Mouse (Mus musculus) urinary bladder, postnatal 25 days (tissue): Measurements from ENCODE around the gene Acp6.

Experiments
- DNase-seq: peaks from one replicate; pipeline ENCODE4 v3.0.0; 2022; ENCODE audit warnings: low spot score

Acp6 gene

GRCm38 (mm10) chr3:97196571-97196970 lies 38.0 kb downstream of the Acp6 start:
- DNase-seq, result no peak

GRCm38 (mm10) chr3:97199261-97199660 lies 40.7 kb downstream of the Acp6 start:
- DNase-seq, result no peak

GRCm38 (mm10) chr3:97201943-97202342 lies 43.4 kb downstream of the Acp6 start:
- DNase-seq, result peak; percentile 57

GRCm38 (mm10) chr3:97203880-97204279 lies 45.3 kb downstream of the Acp6 start:
- DNase-seq, result no peak

- DNase-seq, result no peak
Measured at GRCm38 (mm10) chr3:97206521-97206920, 47.9 kb downstream of the Acp6 start.

GRCm38 (mm10) chr3:97209351-97209750 lies 50.8 kb downstream of the Acp6 start:
- no peak for DNase-seq

GRCm38 (mm10) chr3:97211177-97211576 lies 52.6 kb downstream of the Acp6 start:
- no peak for DNase-seq

GRCm38 (mm10) chr3:97213871-97214270 lies 55.3 kb downstream of the Acp6 start:
- DNase-seq, result no peak

GRCm38 (mm10) chr3:97214439-97214838 lies 55.9 kb downstream of the Acp6 start:
- DNase-seq, result no peak

GRCm38 (mm10) chr3:97215526-97215925 lies 56.9 kb downstream of the Acp6 start:
- no peak for DNase-seq

GRCm38 (mm10) chr3:97223261-97223660 lies 64.7 kb downstream of the Acp6 start:
- no peak for DNase-seq

GRCm38 (mm10) chr3:97225231-97225630 lies 66.7 kb downstream of the Acp6 start:
- DNase-seq, result no peak

- DNase-seq, result no peak
Measured at GRCm38 (mm10) chr3:97226719-97227118, 68.1 kb downstream of the Acp6 start.
